Mouse (Mus musculus) WW6 (cell line): ENCODE data around the gene Cyp2c23.

Source experiments
- DNase-seq: peaks from one replicate; pipeline ENCODE4 v3.0.0-alpha.2; 2013; ENCODE audit warnings: low read depth, low spot score

Cyp2c23 gene

GRCm38 (mm10) chr19:44024921-44025585, 4.0 kb downstream of the Cyp2c23 start:
- DNase-seq, result no peak

GRCm38 (mm10) chr19:44023066-44023465, 5.9 kb downstream of the Cyp2c23 start:
- DNase-seq, result peak; percentile 42

GRCm38 (mm10) chr19:44021502-44021901, 7.5 kb downstream of the Cyp2c23 start:
- no peak for DNase-seq

- no peak for DNase-seq
These were observed 9.3 kb downstream of the Cyp2c23 start for GRCm38 (mm10) chr19:44019739-44020138.

GRCm38 (mm10) chr19:44013862-44014261, 15.1 kb downstream of the Cyp2c23 start:
- DNase-seq, result no peak

- no peak for DNase-seq
These were observed 20.2 kb downstream of the Cyp2c23 start for GRCm38 (mm10) chr19:44008784-44009183.

- no peak for DNase-seq
These were observed 21.8 kb downstream of the Cyp2c23 start for GRCm38 (mm10) chr19:44007186-44007585.

- no peak for DNase-seq
These were observed 24.0 kb downstream of the Cyp2c23 start for GRCm38 (mm10) chr19:44005025-44005424.

GRCm38 (mm10) chr19:44004261-44004660, 24.7 kb downstream of the Cyp2c23 start:
- no peak for DNase-seq

GRCm38 (mm10) chr19:44000720-44001119, 28.3 kb downstream of the Cyp2c23 start:
- DNase-seq, result no peak

GRCm38 (mm10) chr19:44000061-44000460, 28.9 kb downstream of the Cyp2c23 start:
- DNase-seq, result no peak

GRCm38 (mm10) chr19:43998802-43999527, 30.0 kb downstream of the Cyp2c23 start:
- no peak for DNase-seq

GRCm38 (mm10) chr19:43998101-43998500, 30.9 kb downstream of the Cyp2c23 start:
- no peak for DNase-seq

- DNase-seq, result no peak
These were observed 33.6 kb downstream of the Cyp2c23 start for GRCm38 (mm10) chr19:43995427-43995826.

GRCm38 (mm10) chr19:43992464-43992863, 36.5 kb downstream of the Cyp2c23 start:
- DNase-seq, result no peak

- no peak for DNase-seq
These were observed 38.6 kb downstream of the Cyp2c23 start for GRCm38 (mm10) chr19:43990362-43990761.

GRCm38 (mm10) chr19:43986069-43986794, 42.8 kb downstream of the Cyp2c23 start, which contains the start of gene Cpn1:
Gene Cpn1 (minus strand): TSS chr19:43986556.
- peak; percentile 40 for DNase-seq

- DNase-seq, result no peak
These were observed 47.0 kb downstream of the Cyp2c23 start for GRCm38 (mm10) chr19:43981992-43982391.

GRCm38 (mm10) chr19:43980711-43981110, 48.3 kb downstream of the Cyp2c23 start:
- DNase-seq, result peak; percentile 20

GRCm38 (mm10) chr19:43977799-43978198, 51.2 kb downstream of the Cyp2c23 start:
- DNase-seq, result no peak

- no peak for DNase-seq
These were observed 52.3 kb downstream of the Cyp2c23 start for GRCm38 (mm10) chr19:43976661-43977060.

- no peak for DNase-seq
These were observed 54.8 kb downstream of the Cyp2c23 start for GRCm38 (mm10) chr19:43974221-43974620.
